Mouse (Mus musculus) right cerebral cortex, adult 2 months (tissue): Measurements from ENCODE around the gene Tpbgl.
A peak's percentile ranks its signal among the peaks of the same experiment; 100 is the strongest.

ENCODE experiments used
- DNase-seq, 2 experiments: peaks; one replicate each; pipeline ENCODE4 v3.0.0; 2021 to 2022; ENCODE audit warnings: low spot score in 2 of 2

The Tpbgl gene

GRCm38 (mm10) chr7:99626376-99627270 is at the start of gene Tpbgl:
Gene Tpbgl (minus strand): TSS chr7:99627103.
- peak in 1 of 2 experiments; percentile 24 for DNase-seq

GRCm38 (mm10) chr7:99674890-99675289 is 48.0 kb upstream of the Tpbgl start:
- no peak for DNase-seq

GRCm38 (mm10) chr7:99674209-99674608 is 47.3 kb upstream of the Tpbgl start:
- no peak for DNase-seq

GRCm38 (mm10) chr7:99673188-99673587 is 46.3 kb upstream of the Tpbgl start:
- no peak for DNase-seq

GRCm38 (mm10) chr7:99671544-99672435 is 44.9 kb upstream of the Tpbgl start:
- no peak for DNase-seq

- DNase-seq, result no peak
Measured at GRCm38 (mm10) chr7:99670915-99671314, 44.0 kb upstream of the Tpbgl start.

GRCm38 (mm10) chr7:99668802-99669201 is 41.9 kb upstream of the Tpbgl start:
- no peak for DNase-seq

- DNase-seq, result no peak
Measured at GRCm38 (mm10) chr7:99667096-99667495, 40.2 kb upstream of the Tpbgl start.

GRCm38 (mm10) chr7:99665731-99666452 is 39.0 kb upstream of the Tpbgl start:
- no peak for DNase-seq

GRCm38 (mm10) chr7:99664571-99665485 is 37.9 kb upstream of the Tpbgl start:
- DNase-seq, result no peak

- no peak for DNase-seq
Measured at GRCm38 (mm10) chr7:99663507-99664220, 36.8 kb upstream of the Tpbgl start.

GRCm38 (mm10) chr7:99662311-99662710 is 35.4 kb upstream of the Tpbgl start:
- DNase-seq, result no peak

GRCm38 (mm10) chr7:99661571-99662230 is 34.8 kb upstream of the Tpbgl start:
- DNase-seq, result no peak

GRCm38 (mm10) chr7:99661071-99661470 is 34.2 kb upstream of the Tpbgl start:
- no peak for DNase-seq

GRCm38 (mm10) chr7:99659379-99660029 is 32.6 kb upstream of the Tpbgl start:
- peak; percentile 79 to 80 for DNase-seq

- DNase-seq, result no peak
Measured at GRCm38 (mm10) chr7:99654244-99654643, 27.3 kb upstream of the Tpbgl start.

- DNase-seq, result no peak
Measured at GRCm38 (mm10) chr7:99649585-99649984, 22.7 kb upstream of the Tpbgl start.

GRCm38 (mm10) chr7:99648623-99649022 is 21.7 kb upstream of the Tpbgl start:
- no peak for DNase-seq

- DNase-seq, result no peak
Measured at GRCm38 (mm10) chr7:99644701-99645100, 17.8 kb upstream of the Tpbgl start.
